Mouse (Mus musculus): ENCODE data around the gene Ch25h. TPM values are rescaled to one million over a fixed set of nuclear protein-coding genes. Genes with fewer than 3 reads are reported as not detected.

Ch25h gene
- polyA plus RNA-seq (2014; fragmentation: Illumina TruSeq; extraction: RNeasy Lipid Tissue Mini Kit (QIAGEN cat#74804); ENCODE audit: low read depth, low replicate concordance): 2.9 TPM

DNA sequence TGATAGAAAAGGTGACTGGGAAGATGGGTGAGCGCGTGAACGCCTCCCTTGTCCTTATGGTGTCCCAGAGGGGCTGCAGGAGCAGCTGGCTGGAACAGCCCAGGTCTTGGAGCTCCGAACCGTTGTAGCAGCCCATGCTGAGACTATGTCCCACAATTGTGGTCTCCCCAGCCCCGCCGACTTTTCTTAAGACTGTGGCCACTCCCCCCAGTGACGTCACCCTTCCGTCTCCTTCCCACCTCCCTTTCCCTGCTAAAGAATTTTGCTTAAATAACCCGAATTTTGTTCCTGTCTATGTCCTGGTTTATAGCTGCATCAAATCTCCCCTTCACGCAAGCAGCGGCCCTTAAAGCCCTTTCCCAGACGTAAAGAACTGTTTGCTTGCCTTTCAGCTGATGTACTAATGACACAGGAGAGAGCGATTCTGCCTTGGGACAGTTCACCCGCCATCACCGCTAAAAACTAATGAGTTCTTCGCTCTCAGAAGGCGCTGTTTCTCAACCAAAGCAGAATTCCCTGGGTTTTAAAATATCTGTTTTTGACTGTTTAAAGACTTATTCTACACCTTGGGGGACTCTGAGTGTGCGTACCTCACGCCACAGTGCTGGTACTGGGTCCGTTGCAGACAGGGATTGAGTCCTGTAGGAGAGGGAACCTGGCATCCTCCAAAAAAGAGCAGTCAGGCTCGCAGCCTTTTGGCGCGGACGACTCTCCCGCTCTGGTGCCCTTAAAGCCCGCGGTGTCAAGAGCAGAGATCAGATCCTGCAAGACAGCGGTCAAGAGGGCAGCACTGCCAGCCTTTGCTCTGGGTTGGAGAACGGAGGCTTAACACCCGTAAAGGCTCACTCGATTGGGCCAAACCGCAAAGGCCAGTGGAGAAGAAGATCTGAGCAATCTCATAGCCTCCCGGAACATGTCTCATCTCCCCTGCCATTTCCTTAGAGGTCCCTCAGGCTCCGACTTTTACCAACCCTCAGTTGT is at the start of gene Ch25h:
Gene Ch25h, minus strand, starts transcription at position 174 of the 981 bp plus-strand sequence.

Other genes with a start within 250 kb of the Ch25h start
- gene Acta2, start 219.6 kb downstream of the Ch25h start, polyA plus RNA-seq (2014; fragmentation: Illumina TruSeq; extraction: RNeasy Lipid Tissue Mini Kit (QIAGEN cat#74804); ENCODE audit: low read depth, low replicate concordance): 182 TPM
- gene Fas, start 184.5 kb downstream of the Ch25h start, polyA plus RNA-seq (2014; fragmentation: Illumina TruSeq; extraction: RNeasy Lipid Tissue Mini Kit (QIAGEN cat#74804); ENCODE audit: low read depth, low replicate concordance): 38.1 TPM
- gene Lipa, start 52.3 kb upstream of the Ch25h start, polyA plus RNA-seq (2014; fragmentation: Illumina TruSeq; extraction: RNeasy Lipid Tissue Mini Kit (QIAGEN cat#74804); ENCODE audit: low read depth, low replicate concordance): 65.5 TPM
- 27.3 TPM for gene Ifit2, start 75.5 kb upstream of the Ch25h start, polyA plus RNA-seq (2014; fragmentation: Illumina TruSeq; extraction: RNeasy Lipid Tissue Mini Kit (QIAGEN cat#74804); ENCODE audit: low read depth, low replicate concordance)
- 13.4 TPM for gene Ifit3, start 108.4 kb upstream of the Ch25h start, polyA plus RNA-seq (2014; fragmentation: Illumina TruSeq; extraction: RNeasy Lipid Tissue Mini Kit (QIAGEN cat#74804); ENCODE audit: low read depth, low replicate concordance)
- 670 TPM for gene Ifit1bl1, start 126.8 kb upstream of the Ch25h start, polyA plus RNA-seq (2014; fragmentation: Illumina TruSeq; extraction: RNeasy Lipid Tissue Mini Kit (QIAGEN cat#74804); ENCODE audit: low read depth, low replicate concordance)
- 6.4 TPM for gene Ifit3b, start 132.8 kb upstream of the Ch25h start, polyA plus RNA-seq (2014; fragmentation: Illumina TruSeq; extraction: RNeasy Lipid Tissue Mini Kit (QIAGEN cat#74804); ENCODE audit: low read depth, low replicate concordance)
- gene Ifit1bl2, start 165.6 kb upstream of the Ch25h start, polyA plus RNA-seq (2014; fragmentation: Illumina TruSeq; extraction: RNeasy Lipid Tissue Mini Kit (QIAGEN cat#74804); ENCODE audit: low read depth, low replicate concordance): 25.4 TPM
- gene Ifit1, start 165.7 kb upstream of the Ch25h start, polyA plus RNA-seq (2014; fragmentation: Illumina TruSeq; extraction: RNeasy Lipid Tissue Mini Kit (QIAGEN cat#74804); ENCODE audit: low read depth, low replicate concordance): 32.0 TPM

Data from sigmoid colon, adult 10 weeks (tissue).